Mouse (Mus musculus) ES-Bruce4 (cell line): ENCODE results near the gene Scn2b.

Experiments
- CTCF ChIP-seq: IDR thresholded peaks from one replicate; pipeline ENCODE4 v1.8.1; 2011; ENCODE audit warnings: low read depth, low read length
- EP300 ChIP-seq: IDR thresholded peaks from 2 replicates; pipeline ENCODE4 v1.6.1; 2011; ENCODE audit warnings: low read depth, low read length; ENCODE audit not compliant: insufficient read depth
- POLR2A ChIP-seq: IDR thresholded peaks from one replicate; pipeline ENCODE4 v1.8.1; 2011; ENCODE audit warnings: low read length; ENCODE audit not compliant: insufficient read depth

- TF ChIP-seq CTCF (no peak), POLR2A (no peak), EP300 (no peak)
Measured at GRCm38 (mm10) chr9:45119316-45119953, 1.9 kb downstream of the Scn2b start.
